Mouse (Mus musculus) myocyte (in vitro differentiated cells): Measurements from ENCODE around the gene Armh3. TPM values are rescaled to one million over a fixed set of nuclear protein-coding genes. Genes with fewer than 3 reads are reported as not detected.

ENCODE experiments used
- H3K27me3 ChIP-seq: one replicate; pipeline ENCODE4 v1.6.1; 2011; ENCODE audit not compliant: control insufficient read depth, insufficient read depth, insufficient read length
- H3K36me3 ChIP-seq: one replicate; pipeline ENCODE4 v1.6.1; 2011; ENCODE audit not compliant: control insufficient read depth, insufficient read depth
- H3K4me2 ChIP-seq: one replicate; pipeline ENCODE4 v1.6.1; 2011; ENCODE audit warnings: low read depth, control low read depth
- H3K4me3 ChIP-seq: one replicate; pipeline ENCODE4 v1.5.1; 2011; ENCODE audit warnings: mild to moderate bottlenecking, control low read depth, moderate library complexity
- H3K79me2 ChIP-seq: one replicate; pipeline ENCODE4 v1.6.1; 2011; ENCODE audit not compliant: control insufficient read depth, insufficient read depth
- H3ac ChIP-seq: one replicate; pipeline ENCODE4 v1.6.1; 2011; ENCODE audit not compliant: control insufficient read depth, insufficient read length
- CEBPB ChIP-seq: IDR thresholded peaks from 2 replicates; pipeline ENCODE4 v1.6.1; 2011; ENCODE audit warnings: mild to moderate bottlenecking, moderate library complexity; ENCODE audit not compliant: poor library complexity, insufficient read depth, severe bottlenecking
- E2F4 ChIP-seq: IDR thresholded peaks from one replicate; pipeline ENCODE4 v1.6.1; 2011; ENCODE audit warnings: mild to moderate bottlenecking, control low read depth, moderate library complexity; ENCODE audit not compliant: insufficient read depth
- MAX ChIP-seq: IDR thresholded peaks from one replicate; pipeline ENCODE4 v1.6.1; 2011; ENCODE audit warnings: low read depth, mild to moderate bottlenecking, control low read depth
- MYOD1 ChIP-seq, 3 experiments: IDR thresholded peaks; one replicate each; pipeline ENCODE4 v1.6.1; 2011; ENCODE audit warnings: control low read depth in 2 of 3, low read depth in 2 of 3, mild to moderate bottlenecking in 2 of 3, moderate library complexity in 1 of 3; ENCODE audit not compliant: insufficient read length in 2 of 3, control insufficient read depth in 1 of 3
- MYOG ChIP-seq, 3 experiments: IDR thresholded peaks; one replicate each; pipeline ENCODE4 v1.6.1; 2011; ENCODE audit warnings: control low read depth in 2 of 3, low read depth in 2 of 3, mild to moderate bottlenecking in 2 of 3; ENCODE audit not compliant: insufficient read length in 2 of 3, control insufficient read depth in 1 of 3, insufficient read depth in 1 of 3
- POLR2A ChIP-seq: IDR thresholded peaks from one replicate; pipeline ENCODE4 v1.6.1; 2011; ENCODE audit warnings: low read depth, mild to moderate bottlenecking, control low read depth, moderate library complexity; ENCODE audit not compliant: insufficient read length
- POLR2AphosphoS2 ChIP-seq: IDR thresholded peaks from one replicate; pipeline ENCODE4 v1.6.1; 2011; ENCODE audit warnings: low read depth, control low read depth; ENCODE audit not compliant: insufficient read length
- REST ChIP-seq: IDR thresholded peaks from one replicate; pipeline ENCODE4 v1.6.1; 2011; ENCODE audit warnings: mild to moderate bottlenecking, control low read depth, moderate library complexity; ENCODE audit not compliant: insufficient read depth, insufficient read length
- SRF ChIP-seq: IDR thresholded peaks from one replicate; pipeline ENCODE4 v1.6.1; 2011; ENCODE audit warnings: low read depth; ENCODE audit not compliant: control insufficient read depth, insufficient read length
- TCF12 ChIP-seq: IDR thresholded peaks from one replicate; pipeline ENCODE4 v1.6.1; 2011; ENCODE audit warnings: mild to moderate bottlenecking, control low read depth; ENCODE audit not compliant: poor library complexity, insufficient read depth, severe bottlenecking
- TCF3 ChIP-seq: IDR thresholded peaks from one replicate; pipeline ENCODE4 v1.6.1; 2011; ENCODE audit warnings: low read depth, control low read depth; ENCODE audit not compliant: insufficient read length
- USF1 ChIP-seq: IDR thresholded peaks from one replicate; pipeline ENCODE4 v1.6.1; 2011; ENCODE audit warnings: low read depth, mild to moderate bottlenecking, control low read depth, moderate library complexity
- polyA plus RNA-seq: library from polyadenylated mRNA; unstranded; fragments of >200 nt; fragmentation: generic; extraction: Trizol; gene quantifications from one replicate; pipeline ENCODE4 v1.2.1, GENCODE M21; 2012; ENCODE audit warnings: missing spikeins

Armh3 gene
- polyA plus RNA-seq, 1 experiment: 9.7 TPM

DNA sequence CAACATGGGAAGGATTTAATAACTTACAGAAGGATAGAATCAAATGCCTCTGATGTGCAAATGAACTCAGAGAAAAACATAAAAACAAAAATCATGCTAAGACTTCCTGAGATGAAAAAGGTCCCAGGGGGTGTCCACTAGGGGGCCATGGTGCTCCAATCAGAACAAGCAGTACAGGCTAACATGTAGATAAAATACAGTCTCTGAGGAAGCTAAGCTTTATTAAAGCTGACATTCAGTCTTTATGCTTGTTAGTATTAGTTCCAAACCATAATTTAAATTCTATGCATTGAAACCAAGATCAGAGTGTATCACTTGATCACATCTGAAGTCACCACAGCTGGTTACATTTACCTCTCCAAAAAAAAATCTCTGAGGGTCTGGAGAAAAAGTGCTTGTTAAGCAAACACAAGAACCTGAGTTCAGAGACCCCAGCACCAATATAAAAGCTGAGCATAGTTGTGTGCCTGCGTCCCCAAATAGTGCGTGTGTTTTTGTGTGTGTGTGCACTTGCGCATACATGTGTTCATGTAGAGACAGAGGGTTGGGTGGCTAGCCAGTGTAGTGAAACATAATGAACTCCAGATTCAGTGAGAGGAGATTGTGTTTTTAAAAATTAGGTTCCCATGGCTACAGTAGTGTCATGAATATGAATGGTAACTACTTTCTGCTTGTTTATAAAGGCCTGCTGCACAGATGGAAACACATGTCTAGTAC lies 151.1 kb downstream of the Armh3 start:
- Histone ChIP-seq H3K4me2 (no peak overlapping the region), H3K27me3 (no peaks in the 10 kb centered on the region), H3K4me3 (no peak overlapping the region), H3K79me2 (no peaks in the 10 kb centered on the region), H3ac (no peak overlapping the region), H3K36me3 (no peaks in the 10 kb centered on the region)
- TF ChIP-seq POLR2AphosphoS2 (no peak), TCF12 (no peak), MYOD1 (IDR thresholded peaks at IDR 0.05; ENCODE audit: control insufficient read depth in 1 of 3, insufficient read length in 2 of 3, low read depth in 2 of 3) (no peak)

DNA sequence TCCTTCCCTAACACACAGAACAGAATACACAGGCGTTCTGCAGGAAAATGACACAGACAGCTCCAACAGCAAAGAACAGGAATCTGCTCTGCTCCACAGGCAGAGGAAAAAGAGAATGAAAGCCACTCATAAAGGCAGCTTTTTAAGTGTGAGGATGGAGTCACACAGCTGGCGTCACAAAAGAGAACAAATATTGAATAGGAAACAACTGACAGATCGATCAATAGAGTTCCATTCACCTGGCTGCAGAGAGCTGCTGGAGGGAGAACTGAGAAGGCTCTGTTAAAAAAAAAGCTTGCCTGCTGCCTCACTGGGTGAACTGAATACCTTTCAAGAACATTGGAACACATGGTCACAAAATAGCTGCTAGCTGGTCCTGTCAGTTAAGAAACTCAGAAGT lies 154.1 kb downstream of the Armh3 start:
- Histone ChIP-seq H3K4me2 (no peak overlapping the region), H3K79me2 (no peaks in the 10 kb centered on the region), H3K4me3 (no peak overlapping the region), H3K36me3 (no peaks in the 10 kb centered on the region), H3ac (no peak overlapping the region), H3K27me3 (no peaks in the 10 kb centered on the region)
- TF ChIP-seq TCF12 (no peak), MYOG (IDR thresholded peaks at IDR 0.05; ENCODE audit: control insufficient read depth in 1 of 3, insufficient read depth in 1 of 3, insufficient read length in 2 of 3, low read depth in 2 of 3) (no peak), USF1 (no peak), CEBPB (no peak), SRF (no peak), MAX (no peak), TCF3 (no peak)

DNA sequence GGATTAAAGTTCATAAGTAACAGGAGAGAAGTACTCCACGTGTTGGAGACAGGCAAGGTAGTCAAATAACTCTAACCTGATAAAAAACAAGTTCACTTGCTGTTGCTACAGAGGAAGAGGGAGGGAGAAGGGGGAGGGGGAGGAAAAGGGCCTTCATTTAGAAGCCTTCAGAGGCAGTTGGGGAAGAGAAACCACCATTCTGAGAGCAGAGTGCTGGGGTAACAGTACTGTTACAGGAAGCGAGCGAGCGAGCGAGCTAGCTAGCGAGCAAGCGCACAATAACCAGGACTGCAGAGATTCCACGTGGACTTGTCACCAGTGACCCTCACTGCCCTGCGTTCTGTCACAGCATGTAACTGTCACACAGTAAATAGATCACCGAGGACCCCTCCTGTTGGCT lies 154.9 kb downstream of the Armh3 start:
- TF ChIP-seq POLR2AphosphoS2: no peak
- TF ChIP-seq MYOG (IDR thresholded peaks at IDR 0.05; ENCODE audit: control insufficient read depth in 1 of 3, insufficient read depth in 1 of 3, insufficient read length in 2 of 3, low read depth in 2 of 3): no peak
- no peak for TF ChIP-seq USF1
- no peak for TF ChIP-seq CEBPB
- no peak for TF ChIP-seq MAX
- TF ChIP-seq TCF12: no peak
- no peak for TF ChIP-seq E2F4
- TF ChIP-seq MYOD1 (IDR thresholded peaks at IDR 0.05; ENCODE audit: control insufficient read depth in 1 of 3, insufficient read length in 2 of 3, low read depth in 2 of 3): no peak
- no peak for TF ChIP-seq POLR2A
- no peak for TF ChIP-seq SRF
- Histone ChIP-seq H3K27me3 (no peaks in the 10 kb centered on the region), H3K79me2 (no peaks in the 10 kb centered on the region), H3K4me3 (no peak overlapping the region), H3ac (no peak overlapping the region), H3K36me3 (no peaks in the 10 kb centered on the region), H3K4me2 (no peak overlapping the region)

DNA sequence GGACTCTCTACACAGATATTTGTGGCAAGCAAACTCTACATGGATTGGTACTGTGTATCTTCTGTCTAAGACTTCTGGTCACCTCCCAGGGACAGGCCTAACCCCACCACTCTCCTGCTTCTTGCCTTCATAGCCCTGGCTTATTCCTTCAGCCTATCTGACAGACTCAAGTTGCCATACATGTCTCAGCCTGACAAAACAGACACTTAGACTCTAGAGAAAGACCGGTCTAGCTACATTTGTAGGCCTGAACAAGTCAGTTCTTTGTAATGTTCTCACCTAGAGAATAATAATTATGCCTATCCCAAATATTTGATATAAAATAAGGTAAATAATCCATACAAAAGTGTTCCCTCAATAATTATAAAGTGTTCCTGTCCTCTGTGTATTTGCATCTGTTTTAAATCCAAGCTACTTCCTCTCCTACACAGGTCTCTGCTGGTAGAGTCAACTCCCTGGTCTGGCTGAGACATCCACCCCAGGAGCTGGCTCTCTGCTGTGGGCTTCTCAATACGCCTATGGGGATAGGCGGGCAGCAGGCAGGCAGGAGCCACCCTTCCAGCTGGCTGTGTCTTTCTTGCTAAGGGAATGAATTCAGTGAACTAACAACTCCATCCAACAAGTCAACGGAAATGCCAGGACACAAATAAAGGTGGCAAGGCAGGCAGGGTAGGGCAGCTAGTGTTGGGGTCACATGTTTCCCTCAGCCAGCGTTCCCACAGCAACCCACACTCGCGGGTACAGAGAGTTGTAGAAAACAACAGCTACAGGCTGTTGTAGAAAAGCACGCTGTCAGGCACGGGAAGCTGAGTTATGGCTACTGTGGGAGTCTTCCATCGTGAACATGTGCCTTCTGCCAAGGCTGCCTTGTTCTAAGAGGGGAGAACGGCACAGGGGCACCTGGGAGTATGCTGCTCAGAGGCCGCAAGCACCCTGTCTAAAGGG lies 161.0 kb downstream of the Armh3 start:
- Histone ChIP-seq H3K79me2 (no peaks in the 10 kb centered on the region), H3K4me3 (no peak overlapping the region), H3K27me3 (no peaks in the 10 kb centered on the region), H3ac (no peak overlapping the region), H3K4me2 (no peak overlapping the region), H3K36me3 (no peaks in the 10 kb centered on the region)
- no peak for TF ChIP-seq CEBPB
- TF ChIP-seq POLR2A: no peak
- TF ChIP-seq TCF3: no peak
- TF ChIP-seq MAX: no peak
- no peak for TF ChIP-seq MYOD1 (IDR thresholded peaks at IDR 0.05; ENCODE audit: control insufficient read depth in 1 of 3, insufficient read length in 2 of 3, low read depth in 2 of 3)
- no peak for TF ChIP-seq USF1
- TF ChIP-seq SRF: no peak
- TF ChIP-seq TCF12: no peak
- TF ChIP-seq REST: no peak
- TF ChIP-seq MYOG (IDR thresholded peaks at IDR 0.05; ENCODE audit: control insufficient read depth in 1 of 3, insufficient read depth in 1 of 3, insufficient read length in 2 of 3, low read depth in 2 of 3): no peak
- no peak for TF ChIP-seq E2F4
- no peak for TF ChIP-seq POLR2AphosphoS2

DNA sequence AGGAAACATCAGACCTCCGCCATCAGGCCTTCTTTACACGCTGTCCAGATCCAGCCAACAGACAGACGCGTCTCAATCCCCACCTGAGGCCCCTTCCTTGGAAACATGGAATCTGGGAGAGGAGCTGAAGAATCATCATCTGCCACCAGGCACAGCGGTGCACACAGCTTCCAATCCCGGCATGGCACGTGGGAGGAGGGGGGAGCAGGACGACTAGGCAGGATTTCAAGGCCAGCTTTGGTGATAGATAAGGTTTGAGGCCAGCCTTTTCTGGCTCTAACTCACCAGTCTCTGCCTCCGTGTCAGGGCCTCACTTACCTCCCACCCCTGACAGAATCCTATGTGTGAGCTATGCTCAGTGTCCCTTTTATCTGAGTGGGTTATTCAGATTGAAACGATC lies 162.8 kb downstream of the Armh3 start:
- Histone ChIP-seq H3K27me3 (no peaks in the 10 kb centered on the region), H3K79me2 (no peaks in the 10 kb centered on the region), H3K36me3 (no peaks in the 10 kb centered on the region), H3ac (no peak overlapping the region), H3K4me2 (no peak overlapping the region), H3K4me3 (no peak overlapping the region)
- no peak for TF ChIP-seq TCF12
- no peak for TF ChIP-seq MYOG (IDR thresholded peaks at IDR 0.05; ENCODE audit: control insufficient read depth in 1 of 3, insufficient read depth in 1 of 3, insufficient read length in 2 of 3, low read depth in 2 of 3)
- no peak for TF ChIP-seq TCF3
- no peak for TF ChIP-seq REST
- no peak for TF ChIP-seq MAX
- TF ChIP-seq USF1: no peak
- TF ChIP-seq MYOD1 (IDR thresholded peaks at IDR 0.05; ENCODE audit: control insufficient read depth in 1 of 3, insufficient read length in 2 of 3, low read depth in 2 of 3): no peak
- TF ChIP-seq POLR2A: no peak
- TF ChIP-seq CEBPB: no peak
- no peak for TF ChIP-seq SRF
- no peak for TF ChIP-seq POLR2AphosphoS2
- TF ChIP-seq E2F4: no peak
